Mouse (Mus musculus) retina, adult 2 months (tissue): ENCODE measurements at regions not wholly inside any gene's neighbourhood (a gene's known extent, or its start where the extent isn't known, plus 50 kb on each side); places are given as distances from the start of the nearest gene placed in this dataset.

Experiments used
- DNase-seq: peaks from one replicate; pipeline ENCODE4 v3.0.0-alpha.2; 2012; ENCODE audit warnings: low read depth, low spot score

- no peak for DNase-seq
Observed at GRCm38 (mm10) chr19:26037270-26037669, 365.1 kb downstream of the Dmrt2 start.

- no peak for DNase-seq
Observed at GRCm38 (mm10) chr19:26051478-26052215, 379.4 kb downstream of the Dmrt2 start.

- DNase-seq, result no peak
Observed at GRCm38 (mm10) chr19:26059668-26060067, 387.5 kb downstream of the Dmrt2 start.

GRCm38 (mm10) chr19:26068553-26068952 is 396.3 kb downstream of the Dmrt2 start:
- DNase-seq, result no peak

- no peak for DNase-seq
Observed at GRCm38 (mm10) chr19:26069908-26070307, 397.7 kb downstream of the Dmrt2 start.

- DNase-seq, result no peak
Observed at GRCm38 (mm10) chr19:26088318-26088717, 416.1 kb downstream of the Dmrt2 start.

GRCm38 (mm10) chr19:26091386-26091785 is 419.2 kb downstream of the Dmrt2 start:
- no peak for DNase-seq

GRCm38 (mm10) chr19:26093844-26094243 is 421.6 kb downstream of the Dmrt2 start:
- no peak for DNase-seq

GRCm38 (mm10) chr19:26114326-26114725 is 442.1 kb downstream of the Dmrt2 start:
- no peak for DNase-seq

- no peak for DNase-seq
Observed at GRCm38 (mm10) chr19:26128423-26128822, 456.2 kb downstream of the Dmrt2 start.

- DNase-seq, result no peak
Observed at GRCm38 (mm10) chr19:26134385-26134784, 462.2 kb downstream of the Dmrt2 start.

- DNase-seq, result no peak
Observed at GRCm38 (mm10) chr19:26135398-26136104, 463.3 kb downstream of the Dmrt2 start.

- no peak for DNase-seq
Observed at GRCm38 (mm10) chr19:26140647-26141046, 464.2 kb upstream of the Smarca2 start.

GRCm38 (mm10) chr19:26143539-26143938 is 461.3 kb upstream of the Smarca2 start:
- DNase-seq, result no peak

- no peak for DNase-seq
Observed at GRCm38 (mm10) chr19:26151216-26151615, 453.6 kb upstream of the Smarca2 start.

GRCm38 (mm10) chr19:26164993-26165392 is 439.9 kb upstream of the Smarca2 start:
- no peak for DNase-seq

GRCm38 (mm10) chr19:26181774-26182173 is 423.1 kb upstream of the Smarca2 start:
- DNase-seq, result peak; percentile 3

GRCm38 (mm10) chr19:26185012-26185411 is 419.8 kb upstream of the Smarca2 start:
- DNase-seq, result no peak

- DNase-seq, result no peak
Observed at GRCm38 (mm10) chr19:26190803-26191202, 414.0 kb upstream of the Smarca2 start.

- no peak for DNase-seq
Observed at GRCm38 (mm10) chr19:26193664-26194063, 411.2 kb upstream of the Smarca2 start.

- no peak for DNase-seq
Observed at GRCm38 (mm10) chr19:26208760-26209159, 396.1 kb upstream of the Smarca2 start.

- DNase-seq, result no peak
Observed at GRCm38 (mm10) chr19:26234539-26234938, 370.3 kb upstream of the Smarca2 start.

- no peak for DNase-seq
Observed at GRCm38 (mm10) chr19:26244067-26244466, 360.8 kb upstream of the Smarca2 start.
